Mouse (Mus musculus): ENCODE measurements around the gene Ackr3.

The Ackr3 gene

DNA sequence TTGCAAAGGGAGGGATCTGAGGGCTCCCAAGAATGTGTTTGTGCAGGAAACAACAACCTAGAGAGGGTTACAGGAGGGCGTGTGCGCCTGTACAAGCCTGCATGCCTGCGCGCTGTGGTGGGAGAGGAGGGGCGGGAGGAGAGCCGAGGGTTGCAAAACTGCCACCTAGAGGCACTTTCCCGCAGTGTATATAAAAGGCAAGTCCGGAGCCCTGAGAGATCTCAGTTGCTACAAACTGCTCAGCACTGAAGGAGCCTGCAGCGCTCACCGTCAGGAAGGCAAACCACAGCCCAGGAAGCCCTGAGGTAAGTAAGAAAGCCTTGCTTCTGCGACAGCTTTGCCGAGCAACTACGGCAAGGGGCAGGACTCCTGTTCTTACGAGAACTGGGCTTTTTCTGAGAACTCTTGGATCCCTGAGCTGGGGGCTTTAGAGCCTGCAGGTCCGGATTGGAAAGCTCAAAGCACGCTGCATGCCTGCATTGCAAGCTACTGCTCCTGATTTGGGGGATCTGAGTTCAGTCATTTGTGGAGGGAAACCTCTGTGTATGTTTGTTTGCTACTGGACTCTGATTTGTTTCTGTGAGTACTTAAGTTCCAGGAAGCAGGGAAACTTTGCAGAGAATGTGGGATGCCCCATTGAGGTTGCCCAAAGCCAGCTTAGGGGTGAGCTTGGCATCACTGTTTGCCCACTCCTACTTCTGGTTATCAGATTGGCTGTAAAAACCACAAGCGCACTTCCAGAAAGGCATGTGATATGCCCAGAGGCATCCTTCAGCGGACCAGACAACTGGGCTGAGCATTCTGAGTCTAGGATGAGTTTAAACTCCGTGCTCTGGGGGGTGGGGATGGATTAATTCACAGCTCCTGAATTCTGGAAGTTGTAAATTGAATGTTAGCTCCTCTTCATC, at the start of gene Ackr3:
Gene Ackr3 (plus strand): TSS at position 198 of the 908 bp plus-strand sequence.
- peak; percentile 83 for DNase-seq (ENCODE audit: low read depth, low spot score)

DNA sequence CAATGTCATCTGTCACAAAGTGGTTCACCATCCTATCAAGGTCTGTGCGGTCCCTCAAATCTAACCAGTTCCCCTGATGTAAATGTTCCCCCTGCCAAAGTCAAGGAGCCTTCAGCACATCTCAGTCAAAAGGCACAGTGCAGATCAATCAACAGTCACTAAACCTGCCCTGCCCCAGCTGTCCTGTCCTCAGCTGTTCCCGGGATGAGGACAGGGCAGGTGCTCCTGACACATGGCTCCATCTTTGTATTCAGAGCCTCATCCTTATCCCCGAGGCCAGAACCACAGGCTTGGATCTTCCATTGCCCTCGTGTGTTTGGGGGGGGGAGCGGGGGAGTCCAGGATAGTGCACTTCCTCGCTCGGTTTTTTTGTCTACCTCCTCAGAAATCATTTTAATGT, 47.2 kb upstream of the Ackr3 start:
- no peak for DNase-seq (ENCODE audit: low read depth, low spot score)

DNA sequence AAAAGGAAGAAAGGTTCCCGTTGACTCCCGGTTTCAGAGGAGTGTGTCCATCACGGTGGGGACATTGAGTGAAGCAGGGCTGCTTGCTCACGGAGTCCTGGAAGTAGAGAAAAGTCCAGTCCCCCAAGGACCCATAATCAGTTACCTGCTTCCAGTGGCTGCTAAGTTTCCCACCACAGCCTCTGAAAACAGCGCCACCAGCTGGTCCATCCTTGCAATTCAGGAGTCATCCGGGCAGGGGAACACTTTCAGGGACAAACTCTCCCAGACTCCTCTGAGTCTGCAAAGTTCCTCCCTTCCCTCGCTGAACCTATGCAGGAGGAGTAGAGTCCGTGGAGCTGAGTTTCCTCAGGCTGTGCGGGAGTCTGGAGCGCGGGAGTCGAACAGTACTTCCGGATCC, 43.9 kb upstream of the Ackr3 start:
- no peak for DNase-seq (ENCODE audit: low read depth, low spot score)

DNA sequence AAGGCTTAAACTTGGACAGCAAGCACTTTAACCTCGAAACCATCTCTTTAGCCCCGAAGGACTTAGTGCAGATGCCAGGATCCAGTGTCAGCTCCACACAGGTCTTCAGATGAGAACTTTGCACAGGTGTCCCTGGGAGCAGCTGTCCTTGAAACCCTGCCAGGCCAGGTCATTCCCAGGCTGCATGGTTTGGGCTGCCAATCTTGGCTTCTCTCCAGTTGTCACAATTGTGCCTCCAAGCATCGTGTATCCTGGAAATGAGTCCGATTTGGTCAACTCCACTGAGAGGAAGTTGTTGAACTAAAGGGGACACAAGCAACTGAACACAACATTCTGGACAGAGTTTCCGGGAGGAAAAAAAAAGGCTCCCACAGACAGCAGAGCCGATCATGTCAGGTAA, 42.2 kb upstream of the Ackr3 start:
- no peak for DNase-seq (ENCODE audit: low read depth, low spot score)

DNA sequence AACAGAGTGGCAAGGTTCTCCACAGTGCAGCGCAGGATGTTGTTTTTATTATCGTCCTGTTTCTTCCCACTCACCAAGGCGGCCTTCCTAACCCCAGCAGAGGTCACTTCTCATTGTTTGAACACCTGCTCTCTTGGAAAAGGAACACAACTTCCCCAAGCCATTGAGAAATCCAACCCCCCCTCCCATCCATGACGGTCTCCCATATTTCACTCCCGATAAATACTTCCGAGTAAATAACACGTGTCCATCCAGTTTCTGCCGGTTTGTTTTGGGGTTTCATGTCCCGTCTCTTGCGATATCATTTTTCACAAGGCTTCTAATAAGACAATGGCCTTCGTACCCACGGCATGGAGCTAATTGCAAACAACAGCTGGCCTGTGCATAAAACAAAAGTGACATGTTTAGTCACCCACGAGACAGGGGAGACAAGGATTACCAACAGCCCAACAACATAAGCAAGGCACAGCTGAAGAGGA, 41.4 kb upstream of the Ackr3 start:
- DNase-seq (ENCODE audit: low read depth, low spot score), result no peak

DNA sequence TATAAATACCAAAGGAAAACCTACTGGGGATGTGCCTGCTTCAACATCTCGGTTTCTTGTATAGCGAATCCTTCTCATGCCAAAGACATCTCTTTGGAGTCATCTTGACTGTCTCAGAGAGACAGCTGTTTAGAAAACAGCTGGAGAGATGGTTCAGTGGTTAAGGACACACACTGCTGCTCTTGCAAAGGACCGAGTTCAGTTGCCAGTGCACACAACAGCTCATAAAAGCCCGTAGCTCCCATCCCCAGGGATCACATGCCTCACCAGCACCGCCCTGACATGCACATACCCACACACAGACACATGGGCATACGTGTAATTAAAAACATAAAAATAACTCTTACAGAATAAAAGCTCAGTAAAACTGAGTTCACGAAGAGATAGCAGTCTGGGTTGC, 40.6 kb upstream of the Ackr3 start:
- no peak for DNase-seq (ENCODE audit: low read depth, low spot score)

DNA sequence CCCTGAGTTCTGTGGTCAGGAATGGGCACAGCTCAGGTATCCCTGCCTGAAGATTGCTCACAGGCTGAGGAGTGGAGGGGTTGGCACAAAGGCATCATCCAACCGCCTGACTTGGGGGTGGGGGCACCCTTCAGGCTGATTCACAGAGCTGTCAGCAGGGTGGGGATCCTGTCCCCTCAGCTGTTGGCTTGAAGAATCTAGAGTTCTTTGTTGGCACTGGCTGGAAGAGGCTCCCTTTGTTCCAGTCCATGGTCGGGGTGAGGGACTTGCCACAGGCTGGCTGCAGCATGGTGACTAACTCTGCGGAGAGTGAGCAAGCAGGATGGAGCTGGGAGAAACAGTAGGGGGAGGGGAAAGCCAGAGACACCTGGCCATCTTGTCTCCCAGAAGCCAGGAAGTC, 39.5 kb upstream of the Ackr3 start:
- DNase-seq (ENCODE audit: low read depth, low spot score), result peak; percentile 76

DNA sequence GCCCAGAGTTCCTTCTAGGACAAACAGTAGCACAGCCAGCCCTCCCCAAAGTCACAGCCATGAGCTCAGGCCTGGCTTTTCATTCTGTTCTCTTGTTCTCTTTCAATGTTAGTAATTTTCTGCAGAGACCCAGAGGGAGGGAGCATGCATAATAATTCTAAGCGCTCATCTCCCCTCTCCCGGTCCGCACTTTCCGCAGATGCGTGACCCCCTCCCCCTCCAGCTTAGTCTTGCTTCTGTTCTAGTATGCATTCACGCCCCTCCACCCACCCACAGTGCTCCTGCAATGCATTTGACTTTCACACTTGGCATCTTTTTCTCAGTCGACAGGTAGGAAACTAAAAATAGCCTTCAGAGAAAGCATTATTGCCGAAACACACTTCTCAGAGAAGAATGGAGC, 29.4 kb upstream of the Ackr3 start:
- DNase-seq (ENCODE audit: low read depth, low spot score), result no peak

DNA sequence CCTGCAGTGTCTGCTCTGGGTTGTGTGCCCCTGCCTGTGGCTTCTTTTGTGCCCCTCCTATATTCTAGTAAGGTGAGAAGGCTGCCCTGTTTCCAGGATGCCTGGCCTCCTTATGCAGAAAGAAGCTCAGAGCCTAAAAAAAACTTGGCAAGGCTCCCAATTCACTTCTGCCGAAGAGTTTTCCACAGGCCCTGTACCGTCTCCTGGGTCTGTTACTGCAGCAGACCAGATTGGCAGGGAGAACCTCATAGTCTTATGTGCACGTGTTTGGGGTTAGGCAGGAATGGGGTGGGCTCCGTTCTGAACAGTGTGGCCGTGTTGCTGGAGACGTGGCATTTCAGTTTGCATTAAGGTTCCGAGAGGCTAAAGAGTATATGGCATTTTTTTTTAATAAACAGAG, 27.6 kb upstream of the Ackr3 start:
- peak; percentile 17 for DNase-seq (ENCODE audit: low read depth, low spot score)

DNA sequence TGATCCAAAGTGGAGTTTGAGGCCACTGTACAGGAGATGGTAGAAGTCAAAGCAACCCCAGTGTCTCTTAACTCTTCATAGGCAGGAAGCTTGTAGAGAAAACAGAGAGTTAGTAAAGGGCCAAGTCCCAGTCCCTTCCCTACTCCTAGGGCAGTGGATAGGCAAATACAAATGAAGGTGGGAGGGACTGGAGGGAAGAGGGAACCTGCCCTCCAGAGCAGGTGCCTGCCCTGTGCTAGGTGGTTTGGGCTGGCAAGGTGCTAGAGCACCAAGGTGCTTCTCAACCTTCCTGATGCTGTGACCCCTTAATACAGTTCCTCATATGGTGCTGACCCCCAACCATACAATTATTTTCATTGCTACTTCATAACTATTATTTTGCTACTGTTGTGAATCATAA, 26.2 kb upstream of the Ackr3 start:
- DNase-seq (ENCODE audit: low read depth, low spot score), result no peak

DNA sequence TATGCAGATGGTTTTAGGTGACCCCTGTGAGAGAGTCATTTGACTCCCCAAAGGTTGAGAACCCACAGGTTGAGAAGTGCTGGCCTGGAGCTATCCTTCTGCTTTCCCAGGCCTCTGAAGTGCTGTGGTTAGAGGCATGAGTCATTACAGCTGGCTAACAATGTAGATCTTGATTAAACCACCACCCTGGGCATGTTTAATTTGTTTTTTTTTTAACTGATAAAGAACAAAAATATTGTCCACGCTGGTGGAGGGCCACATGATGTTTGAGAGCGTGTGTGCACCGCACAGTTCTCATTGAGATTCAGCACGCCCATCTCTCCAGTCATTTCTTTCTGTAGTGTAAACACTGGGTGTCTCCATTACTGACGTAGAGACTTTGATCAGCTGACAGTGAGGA, 25.8 kb upstream of the Ackr3 start:
- peak; percentile 68 for DNase-seq (ENCODE audit: low read depth, low spot score)

DNA sequence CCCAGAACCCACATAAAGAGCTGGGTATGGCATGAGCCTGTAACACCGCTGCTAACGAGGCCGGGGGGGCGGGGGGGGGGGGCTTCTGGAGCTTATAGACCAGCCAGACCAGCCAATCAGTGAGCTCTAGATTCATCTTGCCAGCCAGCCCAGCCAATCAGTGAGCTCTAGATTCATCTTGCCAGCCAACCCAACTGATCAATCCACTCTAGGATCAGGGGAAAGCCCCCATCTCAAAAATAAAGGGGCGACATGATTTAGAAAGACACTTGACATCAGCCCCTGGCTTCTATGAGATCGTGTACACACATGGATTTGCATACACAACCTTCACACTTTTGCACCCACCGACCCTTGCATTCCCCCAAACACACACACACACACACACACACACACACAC, 23.3 kb upstream of the Ackr3 start:
- no peak for DNase-seq (ENCODE audit: low read depth, low spot score)

DNA sequence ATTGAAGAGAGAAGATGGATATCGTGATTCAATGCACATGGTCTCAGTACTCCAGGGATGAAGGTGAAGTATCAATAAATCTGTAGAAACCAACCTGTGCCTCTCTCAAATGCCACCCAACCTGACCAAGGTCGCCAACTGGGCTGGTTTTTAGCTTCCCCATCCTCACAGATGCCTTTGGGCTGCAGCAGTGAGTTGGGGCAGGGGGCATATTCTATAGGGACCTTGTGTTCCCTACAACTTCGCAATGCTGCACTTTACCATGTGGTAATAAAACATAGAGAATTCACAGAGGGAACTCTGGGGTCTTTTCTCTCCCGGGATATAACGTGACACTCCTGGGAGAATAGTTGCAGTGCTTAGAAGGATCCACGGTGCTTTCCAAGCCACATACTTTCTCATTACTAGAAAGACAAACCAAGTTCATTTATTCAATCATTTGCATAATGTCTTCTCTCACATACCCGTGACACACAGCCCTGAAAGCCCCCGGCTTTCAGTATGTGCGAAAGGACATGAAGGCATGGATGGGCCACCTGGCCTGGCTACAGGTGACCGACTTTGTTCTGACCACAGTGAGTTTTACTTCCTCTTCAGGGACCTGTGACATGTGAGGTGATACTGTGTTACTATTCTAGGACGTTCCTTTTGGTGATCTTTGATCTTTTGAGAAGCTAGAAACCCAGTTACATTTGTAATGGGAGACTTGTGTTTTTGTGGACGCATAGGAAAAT, 22.6 kb upstream of the Ackr3 start:
- DNase-seq (ENCODE audit: low read depth, low spot score), result no peak

DNA sequence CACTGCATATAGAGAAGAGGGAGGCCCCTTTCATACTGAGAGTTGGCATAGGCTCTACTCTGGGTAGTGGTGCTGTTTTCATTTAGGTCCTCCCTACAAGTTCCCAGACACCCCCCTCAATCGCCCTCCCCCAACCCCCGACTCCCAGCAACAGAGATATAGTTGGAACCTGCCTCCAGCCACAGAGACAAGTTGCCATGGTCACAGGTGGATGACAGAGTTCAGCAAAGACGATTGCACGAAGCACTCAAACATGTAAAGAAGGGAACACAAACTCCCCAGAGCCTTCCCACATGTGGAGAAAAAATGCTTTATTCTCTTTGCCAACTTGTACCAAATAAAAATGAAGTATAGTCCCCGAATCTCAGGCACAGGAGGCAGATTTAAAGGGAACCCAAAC, 21.3 kb upstream of the Ackr3 start:
- DNase-seq (ENCODE audit: low read depth, low spot score), result no peak

DNA sequence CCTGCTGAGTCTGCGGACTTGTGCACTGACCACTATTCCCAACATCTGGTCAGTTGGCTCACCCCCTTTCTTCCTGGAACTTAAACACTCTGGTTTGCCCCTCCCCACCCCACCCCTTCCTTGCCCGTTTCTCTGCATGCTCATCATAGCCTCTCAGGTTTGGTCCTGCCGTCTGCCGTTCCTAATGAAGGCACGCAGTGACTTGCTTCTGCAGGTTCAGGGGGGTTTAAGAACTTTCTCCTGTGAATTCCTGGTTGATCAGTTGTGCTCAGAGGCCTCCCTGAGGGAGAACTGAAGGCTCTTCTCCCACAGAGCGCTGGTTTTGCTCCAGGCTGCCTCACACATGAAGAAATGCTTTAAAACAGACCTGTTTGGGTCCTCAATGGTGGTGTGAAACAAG, 20.2 kb upstream of the Ackr3 start:
- DNase-seq (ENCODE audit: low read depth, low spot score), result no peak

DNA sequence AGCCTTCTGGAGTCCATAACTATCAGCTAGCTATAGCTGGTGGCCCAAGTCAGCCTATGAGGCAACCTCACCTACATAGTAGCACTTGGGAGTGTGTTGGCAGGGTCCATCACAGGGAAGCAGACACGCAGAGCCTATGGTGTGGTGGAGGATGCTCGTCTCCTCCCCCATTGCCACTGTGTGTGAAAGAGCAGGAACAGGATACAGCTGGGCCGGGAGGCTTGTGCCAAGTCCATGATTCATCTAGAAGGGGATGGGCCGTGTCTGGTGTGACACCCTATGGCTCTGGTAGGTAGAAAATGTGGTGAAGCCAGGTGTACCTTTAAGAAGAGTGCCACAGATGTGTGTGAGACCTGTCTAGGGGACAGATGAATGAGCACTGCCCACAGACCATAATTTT, 17.6 kb upstream of the Ackr3 start:
- no peak for DNase-seq (ENCODE audit: low read depth, low spot score)

DNA sequence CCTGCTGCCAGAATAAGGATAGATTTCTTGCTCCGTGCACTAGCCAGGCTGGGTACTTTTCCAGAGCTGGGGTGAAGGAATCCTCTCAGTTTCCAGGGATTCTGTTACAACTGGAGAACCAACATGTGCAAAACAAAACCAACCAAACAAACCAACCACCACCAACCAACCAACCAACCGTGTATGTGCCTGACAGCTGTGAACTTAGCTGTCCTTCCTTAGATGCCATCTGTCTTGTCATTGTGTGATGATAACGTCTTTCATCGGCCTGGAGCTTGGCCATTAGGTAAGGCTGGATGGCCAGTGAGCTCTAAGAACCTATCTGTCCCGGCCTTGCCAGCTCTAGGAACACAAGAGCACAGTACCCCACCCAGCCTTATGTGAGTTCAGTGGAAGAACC, 16.9 kb upstream of the Ackr3 start:
- no peak for DNase-seq (ENCODE audit: low read depth, low spot score)

DNA sequence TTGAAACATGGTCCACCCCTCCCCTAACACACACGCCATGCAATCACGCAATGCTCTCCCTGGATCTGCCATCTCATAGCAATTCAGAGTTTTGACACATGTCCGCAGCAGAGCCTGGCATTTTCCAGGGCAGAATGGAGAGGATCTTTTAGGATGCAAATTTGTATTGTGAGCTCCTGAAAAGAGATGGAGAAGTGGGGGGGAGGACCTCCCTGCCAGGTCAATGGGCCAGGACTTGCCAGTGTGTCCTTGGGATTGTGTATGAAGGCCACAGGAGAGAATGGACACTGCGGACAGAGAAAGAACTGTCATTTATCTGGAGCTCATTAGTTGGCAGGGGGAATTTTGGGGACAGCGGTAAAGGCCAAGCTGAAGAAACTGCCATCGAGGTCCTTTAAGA, 14.7 kb upstream of the Ackr3 start:
- DNase-seq (ENCODE audit: low read depth, low spot score), result no peak

DNA sequence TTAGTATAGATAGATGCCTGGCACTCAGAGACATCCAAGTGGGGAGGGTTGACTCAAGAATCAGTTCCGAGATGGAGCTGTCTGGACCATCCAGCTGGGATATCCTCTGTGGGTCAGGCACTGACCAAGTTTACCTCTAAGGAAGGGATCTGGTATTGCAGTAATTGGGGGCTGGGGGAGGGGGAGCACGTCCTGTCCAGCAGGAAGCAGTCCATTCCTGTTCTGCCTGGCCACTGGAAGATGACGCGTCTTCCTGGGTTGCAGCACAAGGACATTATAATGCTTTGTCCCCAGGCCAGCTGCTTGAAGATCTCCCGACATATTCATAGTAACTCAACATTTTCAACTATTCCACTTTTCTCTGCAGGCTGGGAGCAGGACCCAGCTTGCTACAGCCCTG, 2.5 kb upstream of the Ackr3 start:
- DNase-seq (ENCODE audit: low read depth, low spot score), result no peak

DNA sequence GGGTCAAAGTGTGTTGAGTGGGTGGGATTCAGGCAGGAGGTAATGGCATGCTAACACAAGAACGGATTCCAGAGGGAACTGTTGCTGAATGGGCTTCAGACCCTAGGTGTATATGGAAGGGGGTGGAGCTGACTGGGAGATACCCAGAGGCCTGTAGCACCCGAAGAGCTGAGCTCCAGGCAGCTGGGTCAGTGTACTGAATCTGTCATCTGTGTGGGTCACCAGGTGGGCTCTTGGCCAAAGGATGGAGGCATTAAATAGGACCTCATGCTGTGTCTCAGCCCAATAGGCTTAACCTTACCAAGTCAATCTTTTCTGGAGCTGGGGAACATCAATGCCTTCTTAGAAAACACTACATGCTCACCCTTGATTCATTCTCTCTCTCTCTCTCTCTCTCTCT, 2.1 kb upstream of the Ackr3 start:
- DNase-seq (ENCODE audit: low read depth, low spot score), result no peak

DNA sequence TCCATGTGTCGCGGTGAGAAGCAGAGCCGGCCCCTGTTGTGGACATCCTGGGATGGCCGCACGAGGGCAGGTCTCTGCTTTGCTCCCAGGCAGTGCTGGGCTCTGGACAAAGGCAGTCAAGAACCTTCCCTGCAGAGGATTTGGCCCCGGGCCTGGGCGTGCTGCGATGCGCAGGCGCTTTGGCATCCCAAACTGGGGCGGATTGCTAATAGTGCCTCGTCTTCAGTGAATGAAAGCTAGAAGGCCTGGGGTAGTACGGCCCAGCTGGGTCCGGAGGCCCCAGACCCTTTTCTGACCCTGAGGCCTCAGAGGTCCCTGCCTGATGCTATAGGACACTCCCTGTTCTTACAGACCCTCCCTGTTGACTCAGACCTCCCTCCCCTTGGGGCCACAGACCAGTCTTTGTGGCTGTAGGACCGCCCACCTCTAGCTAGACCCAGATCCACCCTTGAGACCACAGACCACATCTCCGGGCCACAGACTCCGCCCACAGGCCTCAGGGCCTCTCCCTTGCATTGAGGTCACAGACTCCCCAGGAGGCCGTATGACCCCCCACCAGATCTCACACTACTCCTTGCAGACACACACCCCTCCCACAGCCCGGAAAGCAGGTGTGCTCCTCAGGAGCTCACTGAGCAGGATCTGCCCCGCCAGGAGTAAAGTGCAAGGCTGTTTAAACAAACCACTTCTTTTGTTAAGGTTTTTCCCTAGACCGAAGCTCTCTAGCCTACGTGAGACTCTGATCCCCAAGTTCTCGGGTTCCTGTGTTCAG, 1.4 kb upstream of the Ackr3 start:
- DNase-seq (ENCODE audit: low read depth, low spot score), result no peak

DNA sequence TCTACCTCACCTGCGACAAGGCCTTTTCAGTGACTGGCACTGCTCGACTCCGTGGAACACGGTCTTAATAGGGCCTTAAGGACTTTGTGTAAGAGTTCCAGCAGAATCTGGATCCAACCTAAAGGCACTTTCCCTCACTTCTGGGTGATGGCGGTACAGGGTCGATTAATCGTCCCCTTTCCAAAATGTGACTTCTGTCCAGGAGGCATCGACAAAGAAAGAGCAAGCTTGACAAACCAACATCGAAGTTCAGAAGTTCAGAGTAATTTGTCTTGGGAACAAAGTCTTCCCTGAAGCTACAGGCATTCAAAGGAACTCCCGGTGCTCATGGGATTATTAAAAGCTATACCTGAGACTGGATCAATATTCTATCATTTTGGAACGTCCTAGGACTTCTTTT, 439 bp upstream of the Ackr3 start:
- no peak for DNase-seq (ENCODE audit: low read depth, low spot score)

Measured in 3T3-L1 (cell line).